Mouse (Mus musculus): ENCODE measurements around the gene Ccdc162.

- no peak for TF ChIP-seq CTCF (IDR thresholded peaks at IDR 0.05; ENCODE audit: low read depth)
- TF ChIP-seq EP300 (IDR thresholded peaks at IDR 0.05; ENCODE audit: low read depth): no peak
Measured at GRCm38 (mm10) chr10:41525696-41526095, 190.7 kb downstream of the Ccdc162 start.

Measured in heart, postnatal 0 days (tissue).